Mouse (Mus musculus): ENCODE data around the gene Prpf3.
"Not testable (repeated sequence)": the region's sequence is repeated elsewhere in the genome, so short reads cannot be mapped to it uniquely, and the experiment has no call there.

Prpf3 gene

GRCm38 (mm10) chr3:95855502-95856089 is at the start of gene Prpf3:
Gene Prpf3 (minus strand): TSS chr3:95855885.
- peak; percentile 96 to 98 for DNase-seq (ENCODE audit: inconsistent age in 2 of 2, low spot score in 1 of 2)

- DNase-seq (ENCODE audit: inconsistent age in 2 of 2, low spot score in 1 of 2), result peak in 1 of 2 experiments; percentile 50
Observed at GRCm38 (mm10) chr3:95904568-95904967, 48.9 kb upstream of the Prpf3 start, which contains the start of gene Car14. Gene Car14 (minus strand): TSS chr3:95904691.

- DNase-seq (ENCODE audit: inconsistent age in 2 of 2, low spot score in 1 of 2), result peak in 1 of 2 experiments; percentile 29
Observed at GRCm38 (mm10) chr3:95903753-95904502, 48.2 kb upstream of the Prpf3 start.

- DNase-seq (ENCODE audit: inconsistent age in 2 of 2, low spot score in 1 of 2), result peak in 1 of 2 experiments; percentile 20
Observed at GRCm38 (mm10) chr3:95902643-95903042, 47.0 kb upstream of the Prpf3 start.

GRCm38 (mm10) chr3:95902373-95902625 is 46.6 kb upstream of the Prpf3 start:
- DNase-seq (ENCODE audit: inconsistent age in 2 of 2, low spot score in 1 of 2), result no peak

GRCm38 (mm10) chr3:95901616-95902372 is 46.1 kb upstream of the Prpf3 start:
- DNase-seq (ENCODE audit: inconsistent age in 2 of 2, low spot score in 1 of 2), result peak in 1 of 2 experiments; percentile 50

GRCm38 (mm10) chr3:95899800-95900524 is 44.3 kb upstream of the Prpf3 start:
- no peak for DNase-seq (ENCODE audit: inconsistent age in 2 of 2, low spot score in 1 of 2)

GRCm38 (mm10) chr3:95895501-95895900 is 39.8 kb upstream of the Prpf3 start:
- not testable (repeated sequence) for DNase-seq (ENCODE audit: inconsistent age in 2 of 2, low spot score in 1 of 2)

- DNase-seq (ENCODE audit: inconsistent age in 2 of 2, low spot score in 1 of 2), result peak; percentile 82 to 93
Observed at GRCm38 (mm10) chr3:95894317-95895160, 38.9 kb upstream of the Prpf3 start.

GRCm38 (mm10) chr3:95893606-95894316 is 38.1 kb upstream of the Prpf3 start, which contains the start of gene Aph1a:
Gene Aph1a (plus strand): TSS chr3:95893969.
- DNase-seq (ENCODE audit: inconsistent age in 2 of 2, low spot score in 1 of 2), result peak; percentile 99

- no peak for DNase-seq (ENCODE audit: inconsistent age in 2 of 2, low spot score in 1 of 2)
Observed at GRCm38 (mm10) chr3:95893126-95893525, 37.4 kb upstream of the Prpf3 start.

- DNase-seq (ENCODE audit: inconsistent age in 2 of 2, low spot score in 1 of 2), result no peak
Observed at GRCm38 (mm10) chr3:95892066-95893052, 36.7 kb upstream of the Prpf3 start.

- DNase-seq (ENCODE audit: inconsistent age in 2 of 2, low spot score in 1 of 2), result peak in 1 of 2 experiments; percentile 68
Observed at GRCm38 (mm10) chr3:95891211-95892065, 35.8 kb upstream of the Prpf3 start, which contains the start of gene BC028528. Gene BC028528 (minus strand): TSS chr3:95892005.

GRCm38 (mm10) chr3:95889664-95890063 is 34.0 kb upstream of the Prpf3 start:
- DNase-seq (ENCODE audit: inconsistent age in 2 of 2, low spot score in 1 of 2), result no peak

- DNase-seq (ENCODE audit: inconsistent age in 2 of 2, low spot score in 1 of 2), result no peak
Observed at GRCm38 (mm10) chr3:95887596-95887995, 31.9 kb upstream of the Prpf3 start.

- no peak for DNase-seq (ENCODE audit: inconsistent age in 2 of 2, low spot score in 1 of 2)
Observed at GRCm38 (mm10) chr3:95884400-95884799, 28.7 kb upstream of the Prpf3 start.

- DNase-seq (ENCODE audit: inconsistent age in 2 of 2, low spot score in 1 of 2), result peak; percentile 82 to 91
Observed at GRCm38 (mm10) chr3:95882816-95883425, 27.2 kb upstream of the Prpf3 start.

Data from adrenal gland, adult (tissue).